Mouse (Mus musculus): ENCODE measurements around the gene Imp3. TPM values are rescaled to one million over a fixed set of nuclear protein-coding genes. Genes with fewer than 3 reads are reported as not detected.

Imp3 gene
- total RNA-seq, 1 experiment from 2014 or later = 36.1 TPM

DNA sequence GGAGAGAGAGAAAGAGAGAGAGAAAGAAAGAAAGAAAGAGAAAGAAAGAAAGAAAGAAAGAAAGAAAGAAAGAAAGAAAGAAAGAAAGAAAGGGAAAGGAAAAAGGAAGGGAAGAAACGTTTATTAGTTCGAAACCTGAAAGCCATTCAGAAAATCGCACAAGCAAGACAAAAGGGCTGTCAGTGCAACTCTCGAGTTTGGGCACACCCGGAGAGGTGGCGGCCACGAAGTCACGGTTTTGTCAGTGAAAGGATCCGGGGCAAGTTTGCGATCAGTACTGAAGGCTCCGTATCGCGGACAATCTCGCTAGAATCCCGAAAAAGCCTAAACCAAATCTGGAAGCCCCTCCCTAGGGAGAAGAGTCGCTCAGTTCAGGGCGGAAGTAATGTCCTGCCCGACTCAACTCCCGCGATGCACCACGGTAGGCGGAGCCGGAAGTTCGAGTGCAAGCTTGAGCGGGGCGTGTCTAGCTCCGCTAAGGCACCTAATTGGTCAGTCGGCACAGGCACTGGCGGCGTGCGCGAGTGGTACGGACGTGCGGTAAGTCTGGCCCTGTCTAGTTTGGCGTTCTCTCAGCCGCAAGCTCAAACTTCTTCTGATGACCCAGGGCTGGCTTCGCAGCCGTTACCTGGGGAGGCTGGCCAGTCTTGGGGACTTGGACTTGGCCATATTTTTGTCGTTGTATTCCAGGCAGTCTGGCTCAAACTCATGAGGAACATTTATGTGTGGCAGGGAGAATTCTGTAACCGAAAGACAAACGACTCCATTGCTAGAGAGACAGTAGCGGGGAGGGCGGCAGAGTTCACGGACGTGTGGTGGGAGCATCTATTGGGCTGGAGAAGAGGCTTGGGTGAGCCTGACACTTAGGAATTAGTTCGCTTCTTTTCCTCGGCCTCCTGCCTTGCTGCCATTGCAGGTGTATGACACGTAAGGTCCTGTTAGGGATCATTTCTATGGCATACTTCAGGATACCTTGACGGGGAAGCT lies 13.4 kb downstream of the Imp3 start, which contains the start of gene Snupn:
Gene Snupn, plus strand, starts transcription at position 465 of the 987 bp plus-strand sequence.
- peak; percentile 100 for ATAC-seq (replicated peaks; ENCODE audit: insufficient number of reproducible peaks, low FRiP score, low TSS enrichment, poor library complexity, severe bottlenecking)

GRCm38 (mm10) chr9:56953562-56953961 lies 16.3 kb downstream of the Imp3 start:
- no peak for ATAC-seq (replicated peaks; ENCODE audit: insufficient number of reproducible peaks, low FRiP score, low TSS enrichment, poor library complexity, severe bottlenecking)

DNA sequence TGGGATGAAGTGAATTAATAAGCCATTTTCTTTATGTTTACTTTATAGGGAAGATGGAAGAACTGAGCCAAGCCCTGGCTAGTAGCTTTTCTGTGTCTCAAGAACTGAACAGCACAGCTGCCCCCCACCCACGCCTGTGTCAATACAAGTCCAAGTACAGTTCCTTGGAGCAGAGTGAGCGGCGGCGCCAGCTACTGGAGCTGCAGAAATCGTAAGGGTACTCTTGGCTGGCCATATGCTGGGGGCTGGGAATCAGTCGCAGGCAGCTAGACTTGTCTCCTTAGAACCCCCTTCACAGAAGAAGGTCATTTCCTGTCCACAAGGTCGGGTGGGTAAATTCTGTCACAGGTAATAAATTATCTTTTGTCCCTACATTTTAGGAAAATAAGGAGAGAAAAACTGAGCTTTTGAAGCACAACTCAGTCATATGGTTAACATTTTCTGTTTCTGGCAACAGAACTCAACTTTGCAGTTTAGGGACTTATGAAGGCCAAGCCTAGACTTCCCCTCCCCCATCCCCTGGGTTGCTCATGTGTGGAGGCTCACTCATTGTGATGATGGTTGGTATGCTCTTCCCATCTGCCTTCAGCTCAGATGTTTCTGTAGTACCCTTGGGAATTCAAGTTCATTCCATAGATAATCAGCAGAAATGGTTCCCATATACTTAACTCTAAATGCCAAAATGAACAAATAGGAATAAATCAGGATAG lies 19.8 kb downstream of the Imp3 start:
- no peak for ATAC-seq (replicated peaks; ENCODE audit: insufficient number of reproducible peaks, low FRiP score, low TSS enrichment, poor library complexity, severe bottlenecking)

- ATAC-seq (replicated peaks; ENCODE audit: insufficient number of reproducible peaks, low FRiP score, low TSS enrichment, poor library complexity, severe bottlenecking) = no peak
Observed at GRCm38 (mm10) chr9:56958689-56959088, 21.4 kb downstream of the Imp3 start.

- no peak for ATAC-seq (replicated peaks; ENCODE audit: insufficient number of reproducible peaks, low FRiP score, low TSS enrichment, poor library complexity, severe bottlenecking)
Observed at GRCm38 (mm10) chr9:56961591-56961990, 24.3 kb downstream of the Imp3 start.

GRCm38 (mm10) chr9:56970158-56970557 lies 32.9 kb downstream of the Imp3 start:
- ATAC-seq (replicated peaks; ENCODE audit: insufficient number of reproducible peaks, low FRiP score, low TSS enrichment, poor library complexity, severe bottlenecking) = no peak

DNA sequence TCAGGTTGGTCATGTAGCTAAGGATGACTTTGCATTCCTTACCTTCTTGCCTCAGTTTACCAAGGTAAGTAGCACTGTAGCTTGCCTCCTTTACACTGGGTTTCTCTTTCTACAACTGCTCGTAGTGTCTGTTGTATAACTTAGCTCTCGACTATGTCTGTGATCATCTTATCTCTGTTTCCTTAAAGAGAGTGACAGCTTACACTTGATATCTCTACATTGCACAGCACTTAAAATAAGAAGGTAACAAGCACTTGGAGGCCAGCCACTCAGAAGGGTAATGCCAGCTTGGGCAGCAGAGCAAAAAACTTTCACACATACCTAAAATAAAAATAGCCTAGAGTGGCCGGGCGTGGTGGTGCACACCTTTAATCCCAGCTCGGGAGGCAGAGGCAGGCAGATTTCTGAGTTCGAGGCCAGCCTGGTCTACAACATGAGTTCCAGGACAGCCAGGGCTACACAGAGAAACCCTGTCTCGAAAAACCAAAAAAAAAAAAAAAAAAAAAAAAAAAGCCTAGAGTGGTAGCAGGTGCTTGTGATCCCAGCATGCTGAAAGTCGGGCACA lies 36.8 kb downstream of the Imp3 start:
- ATAC-seq (replicated peaks; ENCODE audit: insufficient number of reproducible peaks, low FRiP score, low TSS enrichment, poor library complexity, severe bottlenecking) = no peak

DNA sequence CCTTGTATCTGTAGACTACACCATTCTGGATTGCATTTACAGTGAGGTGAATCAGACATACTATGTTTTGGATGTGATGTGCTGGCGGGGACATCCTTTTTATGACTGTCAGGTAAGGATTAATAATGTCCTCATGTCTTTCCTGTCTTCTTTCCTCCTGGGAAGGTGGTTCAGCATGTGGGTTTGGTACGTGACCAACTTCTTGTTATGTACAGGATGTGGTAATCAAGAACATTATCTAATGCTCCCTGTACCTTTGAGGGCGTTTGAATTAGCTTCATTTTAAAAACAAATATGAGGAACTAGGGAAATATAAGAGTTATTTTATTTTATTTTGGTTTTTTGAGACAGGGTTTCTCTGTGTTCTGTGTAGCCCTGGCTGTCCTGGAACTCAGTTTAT lies 37.9 kb downstream of the Imp3 start:
- ATAC-seq (replicated peaks; ENCODE audit: insufficient number of reproducible peaks, low FRiP score, low TSS enrichment, poor library complexity, severe bottlenecking) = no peak

DNA sequence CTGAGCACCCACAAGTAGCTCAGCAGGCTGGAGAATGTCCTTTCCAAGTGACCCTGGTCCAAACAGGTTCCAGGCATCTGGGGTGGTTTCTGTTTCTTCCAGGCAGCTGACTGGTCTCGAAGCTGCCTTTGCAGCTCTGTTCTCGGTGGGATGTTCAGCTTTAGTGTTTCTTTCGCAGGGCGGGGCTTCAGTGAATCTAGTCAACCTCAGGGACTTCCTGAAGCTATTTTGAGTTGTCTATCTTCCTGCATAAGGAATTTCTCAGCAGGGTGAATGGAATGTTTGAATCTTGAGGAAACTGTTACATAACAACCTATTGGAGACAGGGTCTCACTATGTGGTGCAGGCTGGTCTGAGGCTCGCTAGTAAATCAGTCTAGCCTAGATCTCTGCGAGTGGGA lies 42.9 kb downstream of the Imp3 start:
- ATAC-seq (replicated peaks; ENCODE audit: insufficient number of reproducible peaks, low FRiP score, low TSS enrichment, poor library complexity, severe bottlenecking) = no peak

DNA sequence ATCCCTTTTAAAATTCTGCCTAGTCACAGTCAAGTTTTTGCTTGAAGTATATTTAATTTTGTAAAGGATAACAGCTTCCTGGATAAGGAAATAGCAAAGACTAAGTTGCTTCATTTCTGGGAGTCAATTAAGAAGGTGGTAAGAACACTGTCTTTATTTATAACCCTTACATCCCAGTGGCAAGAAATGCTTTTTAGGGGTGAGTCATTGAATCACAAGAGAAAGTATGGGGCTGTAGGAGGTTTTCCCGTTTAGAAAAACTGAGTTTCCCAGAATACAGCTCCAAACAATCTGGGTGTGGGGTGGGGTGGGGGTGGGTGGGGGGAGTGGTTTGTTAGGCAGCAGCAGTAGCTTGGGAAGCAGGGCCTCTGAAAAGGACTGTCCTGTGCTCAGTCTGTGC lies 44.2 kb downstream of the Imp3 start:
- no peak for ATAC-seq (replicated peaks; ENCODE audit: insufficient number of reproducible peaks, low FRiP score, low TSS enrichment, poor library complexity, severe bottlenecking)

Other genes with a start within 250 kb of the Imp3 start
- gene Lingo1, start 141.0 kb upstream of the Imp3 start, total RNA-seq (2017) = not detected in 3 replicates
- not detected in 3 replicates for gene Odf3l1, start 72.8 kb upstream of the Imp3 start, total RNA-seq (2017)
- not detected in 3 replicates for gene Cspg4, start 72.4 kb upstream of the Imp3 start, total RNA-seq (2017)
- gene Snx33, start 9.1 kb upstream of the Imp3 start, total RNA-seq (2017) = 7.1 to 16.9 TPM (median 7.1 TPM) in 3 replicates
- gene Snupn, start 13.4 kb downstream of the Imp3 start, total RNA-seq (2017) = 3.8 to 9.4 TPM (median 6.5 TPM) in 3 replicates
- 13.1 to 18.7 TPM (median 16.7 TPM) in 3 replicates for gene Ptpn9, start 57.4 kb downstream of the Imp3 start, total RNA-seq (2017)
- gene Sin3a, start 134.6 kb downstream of the Imp3 start, total RNA-seq (2017) = 50.1 to 115 TPM (median 90.9 TPM) in 3 replicates
- 47.9 to 87.1 TPM (median 60.7 TPM) in 3 replicates for gene Man2c1, start 193.2 kb downstream of the Imp3 start, total RNA-seq (2017)
- gene Neil1, start 210.8 kb downstream of the Imp3 start, total RNA-seq (2017) = 1.3 to 8.1 TPM (median 5.2 TPM) in 3 replicates
- 90.4 to 131 TPM (median 125 TPM) in 3 replicates for gene Commd4, start 220.9 kb downstream of the Imp3 start, total RNA-seq (2017)